Mouse (Mus musculus): ENCODE data around the gene Sub1. TPM values are rescaled to one million over a fixed set of nuclear protein-coding genes. Genes with fewer than 3 reads are reported as not detected.

The Sub1 gene
- polyA plus RNA-seq, 1 experiment from 2014 or later: 689 TPM

DNA sequence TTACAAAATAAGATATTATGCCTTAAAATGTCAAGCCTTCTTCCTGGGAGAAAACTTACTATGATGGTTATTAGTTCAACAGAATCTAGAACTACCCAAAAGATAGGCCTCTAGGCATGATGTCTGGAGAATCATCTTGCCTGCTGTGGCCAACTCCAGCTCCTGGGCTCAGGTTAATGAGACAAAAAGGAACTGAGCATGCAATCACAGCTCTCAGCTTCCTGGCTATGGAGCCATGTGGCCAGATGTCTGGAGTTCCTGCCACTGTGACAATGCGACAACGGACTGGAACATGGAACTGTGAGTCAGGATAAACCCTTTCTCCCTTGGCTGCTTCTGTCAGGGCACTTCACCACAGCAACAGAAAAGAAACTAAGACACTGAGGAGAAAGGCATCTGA lies 14.8 kb downstream of the Sub1 start:
- Histone ChIP-seq H3K36me3 (peaks cover 66% of the 10 kb centered on the region), H3K9me3 (no peaks in the 10 kb centered on the region), H3K4me2 (replicated peaks) (no peak overlapping the region), H3K27ac (no peak overlapping the region), H3K4me3 (no peak overlapping the region), H3K4me1 (no peaks in the 10 kb centered on the region), H3K27me3 (replicated peaks) (no peaks in the 10 kb centered on the region), H3K9ac (no peak overlapping the region)
- no peak for ATAC-seq (ENCODE audit: low FRiP score, low read depth)
- WGBS: 95% methylated on average over 2 of the region's 2 CpGs

DNA sequence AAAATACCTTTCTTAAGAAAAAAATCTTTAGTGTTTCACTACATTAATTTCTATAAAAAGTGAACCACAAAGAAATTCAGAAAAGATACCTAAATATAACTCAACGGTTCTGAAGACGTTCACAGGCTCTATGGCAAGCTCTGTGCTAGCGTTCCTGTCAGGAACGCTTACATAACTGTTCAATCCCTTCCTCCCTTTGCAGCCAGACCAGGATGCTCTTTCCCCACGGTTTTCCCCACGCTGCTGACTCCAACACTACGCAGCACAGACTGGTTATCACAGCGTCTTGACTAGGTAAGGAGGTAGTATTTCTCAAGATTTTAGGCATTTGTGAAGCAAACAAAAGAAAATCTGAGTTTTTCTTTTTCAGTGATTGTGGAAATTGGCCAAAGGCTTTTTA lies 15.3 kb downstream of the Sub1 start:
- H3K27ac ChIP-seq: no peak overlapping the region
- H3K4me3 ChIP-seq: no peak overlapping the region
- H3K27me3 ChIP-seq (replicated peaks): no peaks in the 10 kb centered on the region
- H3K9me3 ChIP-seq: no peaks in the 10 kb centered on the region
- H3K4me1 ChIP-seq: no peaks in the 10 kb centered on the region
- H3K9ac ChIP-seq: no peak overlapping the region
- no peak overlapping the region for H3K4me2 ChIP-seq (replicated peaks)
- peaks cover 61% of the 10 kb centered on the region for H3K36me3 ChIP-seq
- ATAC-seq (ENCODE audit: low FRiP score, low read depth): no peak
- WGBS: 97% methylated on average over 8 of the region's 8 CpGs

- no peaks in the 10 kb centered on the region for H3K9me3 ChIP-seq
- H3K4me2 ChIP-seq (replicated peaks): no peak overlapping the region
- H3K27ac ChIP-seq: no peak overlapping the region
- peaks cover 34% of the 10 kb centered on the region for H3K36me3 ChIP-seq
- 81% methylated on average over 2 of the region's 2 CpGs for WGBS
- no peak overlapping the region for H3K4me3 ChIP-seq
- H3K9ac ChIP-seq: no peak overlapping the region
- H3K27me3 ChIP-seq (replicated peaks): no peaks in the 10 kb centered on the region
- no peaks in the 10 kb centered on the region for H3K4me1 ChIP-seq
- no peak for ATAC-seq (ENCODE audit: low FRiP score, low read depth)
Measured at GRCm38 (mm10) chr15:11978175-11978574, 18.6 kb downstream of the Sub1 start.

DNA sequence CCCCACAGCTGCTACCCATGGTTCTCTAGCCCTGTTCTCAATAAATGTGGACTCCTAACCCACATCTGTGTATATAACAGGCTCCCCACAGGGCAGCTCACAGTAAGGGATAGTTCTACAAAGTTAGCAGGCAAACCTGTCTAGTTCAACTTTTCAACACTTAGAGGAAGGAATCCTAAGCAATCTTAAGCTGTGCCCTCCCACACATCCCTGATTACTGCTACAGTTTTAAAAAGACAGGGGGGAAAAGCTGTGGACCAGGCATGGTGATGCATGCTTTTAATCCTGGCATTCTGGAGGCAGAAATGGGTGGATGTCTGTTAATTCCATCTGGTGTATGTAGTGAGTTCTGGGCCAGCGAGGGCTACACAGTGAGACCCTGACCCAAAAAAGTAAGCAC lies 19.7 kb downstream of the Sub1 start:
- H3K9me3 ChIP-seq: no peaks in the 10 kb centered on the region
- no peak overlapping the region for H3K27ac ChIP-seq
- 81% methylated on average over 1 of the region's 1 CpGs for WGBS
- no peaks in the 10 kb centered on the region for H3K27me3 ChIP-seq (replicated peaks)
- no peak overlapping the region for H3K9ac ChIP-seq
- no peak overlapping the region for H3K4me2 ChIP-seq (replicated peaks)
- H3K4me3 ChIP-seq: no peak overlapping the region
- no peak for ATAC-seq (ENCODE audit: low FRiP score, low read depth)
- H3K4me1 ChIP-seq: no peaks in the 10 kb centered on the region
- H3K36me3 ChIP-seq: peaks cover 30% of the 10 kb centered on the region

DNA sequence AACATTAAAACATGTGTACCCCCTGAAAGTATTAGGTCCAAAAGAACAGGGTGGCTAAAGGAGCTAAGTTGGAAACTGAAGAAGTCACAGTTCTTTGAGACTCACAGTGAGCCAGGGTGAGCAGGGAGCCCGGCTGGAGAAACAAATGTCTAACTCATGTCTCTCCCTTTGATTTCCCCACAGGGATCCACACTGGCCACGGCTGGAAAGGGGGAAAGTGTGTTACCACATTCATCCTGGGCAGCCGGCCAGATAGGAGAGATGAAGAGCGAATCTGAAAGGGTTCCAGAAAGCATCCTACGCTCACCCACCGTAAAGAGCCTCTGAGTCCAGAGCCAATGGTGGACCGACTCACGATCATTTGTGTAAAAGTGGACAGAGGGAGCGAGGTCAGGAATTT lies 20.9 kb downstream of the Sub1 start:
- H3K27ac ChIP-seq: no peak overlapping the region
- no peaks in the 10 kb centered on the region for H3K4me1 ChIP-seq
- no peak overlapping the region for H3K9ac ChIP-seq
- H3K4me2 ChIP-seq (replicated peaks): no peak overlapping the region
- no peak overlapping the region for H3K4me3 ChIP-seq
- no peaks in the 10 kb centered on the region for H3K9me3 ChIP-seq
- WGBS: 93% methylated on average over 9 of the region's 9 CpGs
- peaks cover 20% of the 10 kb centered on the region for H3K36me3 ChIP-seq
- no peak for ATAC-seq (ENCODE audit: low FRiP score, low read depth)
- no peaks in the 10 kb centered on the region for H3K27me3 ChIP-seq (replicated peaks)

- Histone ChIP-seq H3K4me2 (replicated peaks) (no peak overlapping the region), H3K4me1 (no peaks in the 10 kb centered on the region), H3K27me3 (replicated peaks) (no peaks in the 10 kb centered on the region), H3K36me3 (no peaks in the 10 kb centered on the region), H3K4me3 (no peak overlapping the region), H3K9me3 (no peaks in the 10 kb centered on the region), H3K9ac (no peak overlapping the region), H3K27ac (no peak overlapping the region)
- WGBS: 27% methylated on average over 13 of the region's 13 CpGs
- peak; percentile 69 for ATAC-seq (ENCODE audit: low FRiP score, low read depth)
Measured at GRCm38 (mm10) chr15:11971854-11972420, 24.8 kb downstream of the Sub1 start.

GRCm38 (mm10) chr15:11970621-11971020 lies 26.2 kb downstream of the Sub1 start:
- ATAC-seq (ENCODE audit: low FRiP score, low read depth): no peak

GRCm38 (mm10) chr15:11968851-11969250 lies 27.9 kb downstream of the Sub1 start:
- 94% methylated on average over 9 of the region's 9 CpGs for WGBS
- Histone ChIP-seq H3K36me3 (no peaks in the 10 kb centered on the region), H3K9ac (no peak overlapping the region), H3K4me3 (no peak overlapping the region), H3K4me1 (no peaks in the 10 kb centered on the region), H3K27ac (no peak overlapping the region), H3K27me3 (replicated peaks) (no peaks in the 10 kb centered on the region), H3K9me3 (no peaks in the 10 kb centered on the region), H3K4me2 (replicated peaks) (no peak overlapping the region)
- no peak for ATAC-seq (ENCODE audit: low FRiP score, low read depth)

More at GRCm38 (mm10) chr15:11970621-11971020, 26.2 kb downstream of the Sub1 start:
- no peaks in the 10 kb centered on the region for H3K9me3 ChIP-seq
- no peak overlapping the region for H3K4me2 ChIP-seq (replicated peaks)
- H3K9ac ChIP-seq: no peak overlapping the region
- H3K4me1 ChIP-seq: no peaks in the 10 kb centered on the region
- no peak overlapping the region for H3K4me3 ChIP-seq
- 79% methylated on average over 10 of the region's 10 CpGs for WGBS
- no peak overlapping the region for H3K27ac ChIP-seq
- H3K36me3 ChIP-seq: no peaks in the 10 kb centered on the region
- H3K27me3 ChIP-seq (replicated peaks): no peaks in the 10 kb centered on the region

- Histone ChIP-seq H3K36me3 (no peaks in the 10 kb centered on the region), H3K4me1 (no peaks in the 10 kb centered on the region), H3K4me3 (no peak overlapping the region), H3K27ac (no peak overlapping the region), H3K27me3 (replicated peaks) (no peaks in the 10 kb centered on the region), H3K9me3 (no peaks in the 10 kb centered on the region), H3K9ac (no peak overlapping the region), H3K4me2 (replicated peaks) (no peak overlapping the region)
- 19% methylated on average over 4 of the region's 4 CpGs for WGBS
- ATAC-seq (ENCODE audit: low FRiP score, low read depth): no peak
Measured at GRCm38 (mm10) chr15:11966367-11966766, 30.4 kb downstream of the Sub1 start.

GRCm38 (mm10) chr15:11965201-11965845 lies 31.5 kb downstream of the Sub1 start:
- no peak overlapping the region for H3K9ac ChIP-seq
- H3K27ac ChIP-seq: no peak overlapping the region
- no peaks in the 10 kb centered on the region for H3K4me1 ChIP-seq
- no peak overlapping the region for H3K4me3 ChIP-seq
- no peaks in the 10 kb centered on the region for H3K36me3 ChIP-seq
- H3K4me2 ChIP-seq (replicated peaks): no peak overlapping the region
- H3K9me3 ChIP-seq: no peaks in the 10 kb centered on the region
- no peaks in the 10 kb centered on the region for H3K27me3 ChIP-seq (replicated peaks)
- 89% methylated on average over 5 of the region's 5 CpGs for WGBS
- ATAC-seq (ENCODE audit: low FRiP score, low read depth): no peak

GRCm38 (mm10) chr15:11963791-11964525 lies 32.8 kb downstream of the Sub1 start:
- Histone ChIP-seq H3K9ac (no peak overlapping the region), H3K4me1 (no peaks in the 10 kb centered on the region), H3K36me3 (no peaks in the 10 kb centered on the region), H3K27me3 (replicated peaks) (no peaks in the 10 kb centered on the region), H3K4me3 (no peak overlapping the region), H3K4me2 (replicated peaks) (no peak overlapping the region), H3K9me3 (no peaks in the 10 kb centered on the region), H3K27ac (no peak overlapping the region)
- no peak for ATAC-seq (ENCODE audit: low FRiP score, low read depth)
- 95% methylated on average over 11 of the region's 11 CpGs for WGBS

DNA sequence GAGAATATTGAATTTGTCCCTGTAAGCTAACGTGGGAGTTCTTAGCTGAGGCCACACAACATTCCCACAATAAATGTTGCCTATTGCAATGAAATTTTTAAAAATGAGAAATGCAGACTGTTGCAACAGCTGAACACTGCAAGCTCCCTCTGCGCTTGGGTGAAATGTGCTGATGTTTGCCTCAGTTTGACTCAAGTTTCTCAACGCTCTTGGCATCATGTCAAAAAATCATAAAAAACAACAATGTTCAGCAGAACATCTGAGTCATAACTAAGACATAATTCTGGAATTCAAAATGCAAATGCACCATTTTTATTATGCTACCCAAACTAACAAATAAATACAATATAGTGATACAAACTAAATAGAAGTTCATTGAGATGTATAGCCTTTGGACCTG lies 37.1 kb downstream of the Sub1 start:
- H3K9me3 ChIP-seq: no peaks in the 10 kb centered on the region
- no peak overlapping the region for H3K9ac ChIP-seq
- no peak overlapping the region for H3K4me3 ChIP-seq
- H3K27ac ChIP-seq: no peak overlapping the region
- H3K36me3 ChIP-seq: no peaks in the 10 kb centered on the region
- no peak overlapping the region for H3K4me2 ChIP-seq (replicated peaks)
- 91% methylated on average over 3 of the region's 3 CpGs for WGBS
- ATAC-seq (ENCODE audit: low FRiP score, low read depth): no peak
- H3K27me3 ChIP-seq (replicated peaks): no peaks in the 10 kb centered on the region
- no peaks in the 10 kb centered on the region for H3K4me1 ChIP-seq
